Mouse (Mus musculus) CH12.LX (cell line): ENCODE results near the gene Mroh7.

ENCODE experiments used
- CTCF ChIP-seq, 2 experiments: IDR thresholded peaks in 1 of 2; conservative IDR thresholded peaks in 1 of 2; 2 replicates each; pipeline ENCODE4 v1.5.1; 2011 to 2012; ENCODE audit warnings: low read depth in 2 of 2, low read length in 2 of 2, improper control_type of control experiment in 1 of 2, inconsistent platforms in 1 of 2, mild to moderate bottlenecking in 1 of 2, moderate library complexity in 1 of 2
- ELF1 ChIP-seq: IDR thresholded peaks from 2 replicates; pipeline ENCODE4 v1.6.1; 2014; ENCODE audit warnings: low read depth, mild to moderate bottlenecking, inconsistent platforms, low read length, improper control_type of control experiment
- EP300 ChIP-seq: IDR thresholded peaks from 2 replicates; pipeline ENCODE4 v1.6.1; 2011; ENCODE audit warnings: low read length, improper control_type of control experiment
- GABPA ChIP-seq: IDR thresholded peaks from 2 replicates; pipeline ENCODE4 v1.6.1; 2012; ENCODE audit warnings: low read depth, low read length, improper control_type of control experiment, inconsistent platforms; ENCODE audit not compliant: insufficient replicate concordance
- KAT2A ChIP-seq: IDR thresholded peaks from 2 replicates; pipeline ENCODE4 v1.6.1; 2012; ENCODE audit warnings: low read length, improper control_type of control experiment, inconsistent platforms; ENCODE audit not compliant: insufficient replicate concordance
- POLR2A ChIP-seq: IDR thresholded peaks from 2 replicates; pipeline ENCODE4 v1.6.1; 2011; ENCODE audit warnings: low read depth, mild to moderate bottlenecking, improper control_type of control experiment, low read length
- RCOR1 ChIP-seq: conservative IDR thresholded peaks from 2 replicates; pipeline ENCODE4 v1.6.1; 2012; ENCODE audit warnings: low read depth, mild to moderate bottlenecking, inconsistent platforms, low read length, improper control_type of control experiment
- USF1 ChIP-seq: IDR thresholded peaks from 2 replicates; pipeline ENCODE4 v1.6.1; 2014; ENCODE audit warnings: low read depth, mild to moderate bottlenecking, inconsistent platforms, low read length, improper control_type of control experiment

DNA sequence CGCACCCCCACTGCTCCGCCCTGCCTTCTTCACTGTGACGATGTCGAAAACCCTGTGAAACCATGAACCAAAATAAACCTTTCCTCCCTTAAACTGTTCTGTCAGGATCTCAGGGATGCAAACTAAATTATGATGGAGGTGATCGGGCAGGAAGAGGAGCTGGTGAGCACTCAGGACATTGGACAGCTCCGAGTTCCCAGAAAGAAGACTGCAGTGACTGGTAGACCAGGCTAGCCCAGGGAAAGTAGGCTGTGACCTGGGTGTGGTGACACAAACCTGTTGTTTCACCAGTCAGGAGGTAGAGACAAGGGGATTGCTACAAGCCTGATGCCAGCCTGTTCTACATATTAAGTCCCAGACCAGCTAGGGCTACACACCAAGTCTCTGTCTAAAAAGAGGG lies 17.1 kb downstream of the Mroh7 start:
- TF ChIP-seq KAT2A (no peak), POLR2A (no peak), ELF1 (no peak), RCOR1 (no peak), CTCF (conservative IDR thresholded peaks at IDR 0.05 in 1 of 2, IDR thresholded peaks at IDR 0.05 in 1 of 2; ENCODE audit: low read depth in 2 of 2, low read length in 2 of 2) (no peak), GABPA (no peak), USF1 (no peak), EP300 (no peak)
